Mouse (Mus musculus): ENCODE data around the gene Dock9.

- TF ChIP-seq CTCF (IDR thresholded peaks at IDR 0.05; ENCODE audit: extremely low read depth, insufficient read depth, low read length): no peak
- TF ChIP-seq POLR2A (IDR thresholded peaks at IDR 0.05; ENCODE audit: extremely low read depth, insufficient read depth, low read length): no peak
Measured at GRCm38 (mm10) chr14:121780144-121780913, 17.3 kb downstream of the Dock9 start.

Data from cortical plate, adult 2 months (tissue).